Mouse (Mus musculus) frontal cortex, adult (tissue): ENCODE data around the gene Cyp39a1.

ENCODE experiments used
- ATAC-seq: cut with Nextera tagmentation; 2 replicates; pipeline ENCODE4 v1.9.2; 2017; ENCODE audit warnings: mild to moderate bottlenecking, moderate library complexity, mixed read lengths; ENCODE audit not compliant: low TSS enrichment

Cyp39a1 gene

DNA sequence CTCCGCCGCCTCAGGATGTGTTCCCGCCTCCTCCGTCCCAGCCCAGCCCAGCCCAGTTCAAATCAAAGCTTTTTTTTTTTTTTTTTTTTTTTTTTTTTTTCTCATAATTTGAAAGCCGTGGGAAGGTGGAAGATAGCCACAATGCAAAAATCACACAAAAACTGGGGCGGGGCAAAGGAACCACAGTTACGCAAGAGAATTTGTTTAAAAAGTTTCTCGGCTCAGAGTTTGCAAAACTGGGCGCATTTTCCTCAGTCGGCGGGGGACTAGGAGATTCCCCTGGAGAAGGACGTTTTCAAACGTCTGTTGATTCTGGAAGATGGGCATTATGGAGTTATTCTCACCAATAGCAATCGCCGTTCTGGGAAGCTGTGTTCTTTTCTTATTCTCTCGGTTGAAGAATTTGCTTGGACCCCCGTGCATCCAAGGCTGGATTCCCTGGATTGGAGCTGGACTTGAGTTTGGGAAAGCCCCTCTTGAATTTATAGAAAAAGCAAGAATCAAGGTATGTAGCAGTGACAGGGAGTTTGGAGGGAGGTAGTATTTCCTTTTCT is at the start of gene Cyp39a1:
Cyp39a1 (plus strand) TSS at position 136 of the 554 bp plus-strand sequence.
- ATAC-seq = no peak

DNA sequence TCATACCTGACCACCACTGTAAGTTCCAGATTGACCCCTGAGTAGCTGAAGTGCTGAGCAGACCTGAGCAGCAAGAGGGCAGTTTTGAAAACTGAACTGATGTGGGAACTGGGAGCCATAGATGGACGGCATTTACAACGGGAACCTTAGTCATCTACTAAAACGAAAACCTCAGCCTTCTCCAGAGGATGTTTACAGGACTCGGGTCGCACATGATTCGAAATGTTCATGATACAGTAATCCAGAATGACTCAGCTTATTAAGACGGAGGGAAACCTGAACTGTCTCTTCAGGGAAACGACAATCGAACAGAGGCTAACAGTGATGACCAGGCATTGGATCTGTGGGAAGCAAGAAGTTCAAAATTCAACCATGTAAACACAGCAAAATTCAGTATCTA is 48.1 kb upstream of the Cyp39a1 start:
- ATAC-seq = no peak

DNA sequence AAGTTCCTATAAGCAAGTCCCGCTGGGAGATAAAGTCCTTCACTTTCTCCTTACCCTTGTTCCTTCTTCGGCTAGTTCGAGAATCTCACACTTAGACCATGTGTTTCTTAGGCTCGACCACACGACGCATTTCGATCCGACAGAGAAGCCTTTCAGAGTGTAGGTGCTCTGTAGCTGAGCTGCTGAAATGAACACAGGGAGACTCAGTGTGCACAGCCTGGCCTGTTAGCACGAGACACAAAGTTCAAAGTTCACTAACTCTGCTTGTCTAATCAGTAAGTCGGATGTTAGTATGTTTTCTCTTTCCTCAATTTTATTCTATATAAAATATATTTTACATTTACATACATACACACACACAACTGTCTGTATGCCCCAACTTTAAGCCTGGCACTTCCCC is 45.1 kb upstream of the Cyp39a1 start:
- ATAC-seq = no peak

DNA sequence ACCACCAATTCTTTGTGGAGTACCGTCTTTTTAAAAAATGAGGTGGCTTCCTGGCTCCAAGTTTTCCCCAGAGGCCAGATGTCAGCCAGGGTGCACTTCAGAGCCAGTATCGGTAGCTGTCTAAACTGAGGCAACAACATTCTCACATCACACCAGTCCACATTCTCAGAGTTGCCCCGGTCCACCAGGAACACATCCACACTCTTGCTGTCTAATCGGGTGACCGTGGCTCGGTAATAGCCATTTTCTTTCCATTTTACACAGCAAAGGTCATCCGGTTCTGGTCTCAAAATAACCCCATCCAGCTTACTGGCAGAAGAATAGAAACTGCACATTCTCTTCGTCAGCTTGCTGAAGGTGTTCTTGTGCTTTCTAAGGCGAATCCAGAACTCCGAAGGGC is 39.0 kb upstream of the Cyp39a1 start:
- no peak for ATAC-seq

DNA sequence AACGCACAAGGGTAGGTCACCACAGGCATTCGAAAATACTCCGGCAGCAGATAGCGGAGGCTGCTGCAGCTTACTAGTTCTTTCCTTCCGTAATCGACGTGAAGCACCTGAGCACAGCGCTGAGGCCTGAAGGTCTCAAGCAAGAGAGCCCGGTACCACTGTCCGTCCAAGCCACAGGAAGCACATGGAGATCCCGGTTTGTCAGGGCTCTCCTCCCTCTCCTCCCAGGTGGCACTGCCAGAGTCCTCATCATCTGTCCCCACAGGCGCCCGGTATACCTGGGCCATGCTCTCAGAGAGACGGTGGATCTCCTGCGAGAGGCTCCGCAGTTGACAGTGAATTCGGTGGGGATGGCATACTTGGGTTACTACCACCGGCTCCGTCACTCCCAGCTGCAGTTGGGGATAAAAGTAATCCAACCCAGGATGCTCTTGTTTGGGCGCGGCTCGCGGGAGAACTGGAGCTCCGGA is 38.2 kb upstream of the Cyp39a1 start:
- peak; percentile 19; the same call in 1 of the 2 replicates for ATAC-seq

DNA sequence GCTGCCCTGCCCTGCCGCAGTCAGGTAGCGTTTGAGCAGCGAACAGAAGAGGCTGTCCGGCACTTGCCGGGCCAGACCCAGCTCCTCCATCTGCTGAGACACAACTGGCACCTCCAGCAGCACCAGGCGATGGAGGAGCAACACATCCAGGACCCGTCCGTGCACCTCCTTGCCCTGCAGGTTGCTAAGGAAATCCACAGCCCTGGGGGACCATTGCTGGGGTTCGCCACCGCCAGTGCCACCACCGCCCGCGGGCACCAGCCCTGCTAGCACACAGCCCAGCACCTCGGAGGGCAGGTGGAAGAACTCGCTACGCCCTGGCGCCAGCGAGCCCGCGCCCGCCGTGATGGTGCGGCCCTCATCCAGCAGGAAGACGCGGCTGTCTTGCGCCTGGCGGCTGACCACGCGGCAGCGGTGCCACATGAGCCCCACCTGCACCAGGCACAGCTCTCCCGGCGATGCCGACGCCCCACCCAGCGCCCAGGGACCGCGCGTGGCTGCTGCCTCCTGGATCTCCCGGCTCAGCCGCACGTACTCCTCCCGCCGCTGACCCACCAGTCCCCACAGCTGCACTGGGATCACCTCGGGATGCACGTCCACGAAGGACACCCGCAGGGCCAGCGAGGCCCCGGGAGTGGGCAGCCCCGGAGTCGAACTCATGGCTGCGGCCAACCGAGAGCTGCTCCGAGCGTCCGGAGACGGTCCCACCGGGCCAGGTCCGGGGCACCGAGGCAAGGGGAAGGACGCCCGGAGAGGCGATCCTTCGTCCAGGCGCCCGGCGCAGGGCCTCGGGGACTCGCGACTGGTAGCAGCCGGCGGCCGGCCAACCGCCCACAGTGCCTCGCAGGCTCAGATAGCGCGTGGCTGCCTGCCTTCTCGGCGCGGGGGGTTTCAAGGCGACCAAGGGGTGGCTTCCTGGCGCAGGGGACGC is 37.5 kb upstream of the Cyp39a1 start, which contains the start of gene Tdrd6:
Tdrd6 (minus strand) TSS at position 804 of the 931 bp plus-strand sequence.
- peak; percentile 63 for ATAC-seq

DNA sequence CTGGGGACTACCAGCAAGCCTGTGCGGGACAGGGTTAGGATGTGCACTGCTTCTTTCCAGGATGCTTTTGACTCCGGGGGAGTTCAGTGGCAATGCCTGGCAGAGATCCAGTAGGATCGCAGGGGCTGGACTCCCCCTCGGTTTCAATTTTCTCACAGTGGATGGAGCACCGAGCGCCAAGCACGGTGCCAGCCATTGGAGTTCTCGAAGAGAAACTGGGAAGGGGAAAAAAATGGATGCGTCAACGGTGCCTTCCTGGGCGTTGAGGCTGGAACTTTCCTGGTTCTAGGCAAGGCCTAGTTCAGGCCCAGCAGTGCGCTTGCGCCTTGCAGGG is 36.8 kb upstream of the Cyp39a1 start:
- no peak for ATAC-seq

DNA sequence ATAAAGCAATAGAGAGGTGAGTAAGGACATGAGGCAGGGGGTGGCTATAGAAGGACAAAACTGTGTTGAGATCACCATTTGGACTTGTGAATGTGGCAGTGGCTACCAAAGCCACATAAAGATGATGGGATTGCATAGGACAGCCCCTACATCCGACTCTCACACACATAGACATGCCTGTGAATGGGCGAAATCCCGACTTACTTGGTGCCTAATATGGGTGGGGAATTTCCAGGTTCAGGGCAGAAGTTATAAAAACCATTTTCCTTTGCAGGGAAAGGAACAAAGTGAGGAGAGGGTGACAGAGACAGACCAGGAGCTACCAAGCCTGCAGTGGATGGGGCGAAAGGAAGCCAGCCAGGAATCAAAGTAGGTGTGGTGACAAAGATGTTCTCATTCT is 30.1 kb upstream of the Cyp39a1 start:
- no peak for ATAC-seq

DNA sequence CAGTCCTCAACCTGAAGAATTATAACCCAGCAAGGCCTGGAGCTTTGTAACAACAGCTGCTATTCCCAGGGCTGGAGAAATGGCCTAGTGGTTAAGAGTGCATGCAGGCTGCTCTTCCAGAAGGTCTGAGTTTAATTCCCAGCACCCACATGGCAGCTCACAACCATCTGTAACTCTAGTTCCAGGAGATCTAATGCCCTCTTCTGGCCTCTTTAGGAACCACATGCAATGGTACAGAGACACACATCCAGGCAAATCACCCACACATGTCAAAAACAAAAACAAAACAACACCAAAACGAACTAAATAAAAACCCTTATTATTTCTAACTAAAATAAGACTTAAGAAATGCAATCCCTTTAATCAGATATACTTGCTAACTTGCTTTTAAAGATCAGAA is 26.4 kb upstream of the Cyp39a1 start:
- no peak for ATAC-seq

DNA sequence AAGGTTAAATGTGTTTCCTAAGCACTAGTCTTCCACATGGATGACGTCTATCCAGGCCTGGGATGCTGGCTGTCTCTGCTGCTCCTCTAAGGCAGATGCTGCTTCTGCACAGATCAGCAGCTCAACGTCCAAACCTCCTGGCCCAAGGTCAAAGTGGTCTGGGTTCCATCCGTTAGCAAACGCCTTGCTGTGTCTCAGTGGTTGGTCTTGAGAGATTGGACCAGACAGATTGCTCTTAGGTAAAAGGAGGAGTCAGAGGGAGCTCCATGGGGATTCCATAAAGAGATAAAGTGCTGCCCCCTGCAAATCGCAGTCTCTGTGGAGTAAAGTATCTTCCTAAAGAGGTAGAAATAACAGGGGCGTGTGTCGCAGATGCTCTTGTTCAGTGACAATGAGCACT is 24.0 kb upstream of the Cyp39a1 start:
- ATAC-seq = no peak

DNA sequence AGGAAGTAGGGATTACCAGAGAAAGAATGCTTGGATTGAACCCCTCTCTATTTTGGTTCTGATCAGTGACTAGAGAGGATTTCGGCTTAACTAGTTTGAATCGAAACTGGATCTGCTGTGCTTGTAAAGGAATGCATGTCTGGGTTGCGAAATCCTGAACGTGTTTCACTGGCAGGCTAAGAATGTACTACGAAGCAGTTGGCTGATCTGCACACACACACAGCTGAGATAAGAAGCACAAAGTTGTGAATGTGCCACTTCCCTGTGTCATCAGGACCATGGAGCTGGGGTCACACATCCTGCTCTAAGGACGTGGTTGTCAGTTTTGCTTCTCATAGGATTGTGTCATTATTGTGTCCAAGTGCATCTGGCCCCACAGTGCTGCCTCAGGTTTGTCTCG is 22.9 kb upstream of the Cyp39a1 start:
- 0 out of 2 replicates have a peak, but pooled peaks have one; percentile 16 for ATAC-seq

DNA sequence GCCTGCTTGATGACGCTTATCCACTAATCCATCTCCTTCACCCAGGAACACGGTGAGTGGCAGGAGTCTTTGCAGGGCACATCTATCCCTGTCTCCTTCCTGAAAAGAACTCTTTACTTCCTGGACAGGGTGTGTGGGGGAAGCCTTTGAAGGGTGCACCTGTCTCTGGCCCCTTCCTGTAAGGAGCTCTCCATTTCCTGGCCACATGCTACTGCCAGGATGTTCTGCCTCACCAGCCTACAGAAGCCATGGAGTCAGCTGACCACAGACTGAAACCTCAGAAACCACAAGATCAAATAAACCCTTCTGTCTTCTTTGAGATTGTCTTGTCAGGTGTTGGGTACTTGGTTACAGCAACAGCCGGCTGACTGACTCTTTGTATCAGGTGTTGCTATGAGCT is 22.1 kb upstream of the Cyp39a1 start:
- ATAC-seq = no peak

DNA sequence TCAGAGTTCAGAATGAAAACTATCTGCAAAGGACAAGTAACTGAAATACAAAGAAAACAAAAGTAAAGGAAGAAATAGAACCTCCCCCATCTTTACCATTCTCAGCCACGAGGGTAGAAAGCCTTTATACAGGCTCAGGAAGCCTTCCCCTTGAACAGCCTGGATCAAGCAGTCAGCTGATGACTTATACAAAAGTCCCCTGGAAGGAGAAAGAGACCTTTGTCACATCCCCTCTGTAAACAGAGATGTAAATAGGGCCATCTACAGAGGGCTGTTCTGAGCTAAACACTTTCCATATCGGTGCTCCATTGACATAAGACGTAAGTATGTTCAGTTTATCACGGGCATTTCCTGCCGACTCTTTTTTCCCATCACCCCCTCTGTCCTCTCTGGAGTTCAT is 20.3 kb upstream of the Cyp39a1 start:
- ATAC-seq = no peak

DNA sequence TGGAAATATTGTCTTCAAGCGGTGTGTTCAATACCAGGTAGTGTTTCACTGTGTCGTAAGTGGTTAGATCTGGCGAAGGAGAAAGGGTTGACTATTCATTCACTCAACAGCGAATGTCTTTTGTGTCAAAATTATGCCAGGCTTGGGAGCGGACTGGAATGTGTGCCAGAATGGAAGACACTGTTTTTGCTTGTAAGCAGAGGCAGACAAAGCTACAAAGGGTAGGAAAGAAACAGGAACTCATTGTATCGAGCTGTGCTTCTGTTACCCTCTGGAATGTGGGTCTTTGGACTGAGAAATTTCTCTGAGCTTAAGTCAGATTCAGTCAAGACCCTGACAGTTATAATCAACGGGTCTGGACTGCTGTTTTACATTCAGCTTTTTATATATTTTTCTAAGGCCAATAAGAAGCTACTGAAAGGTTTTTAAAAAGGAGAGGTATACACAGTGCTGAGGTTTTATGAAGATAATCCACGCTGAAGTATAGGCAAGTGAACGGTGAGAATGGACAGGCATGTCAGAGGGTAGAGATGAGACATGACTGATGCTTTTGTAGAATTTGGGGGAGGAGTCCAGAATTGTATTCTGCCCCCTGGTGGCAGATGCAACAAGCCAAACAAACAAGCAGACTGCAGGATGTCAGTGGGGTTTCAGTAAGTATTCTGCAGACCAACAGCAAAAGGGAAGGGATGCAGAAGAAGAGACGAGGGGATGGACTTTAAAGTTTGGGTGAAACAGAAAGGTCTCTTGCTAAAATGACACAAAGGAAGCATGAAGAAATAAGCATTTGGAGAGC is 17.4 kb upstream of the Cyp39a1 start:
- ATAC-seq = no peak

DNA sequence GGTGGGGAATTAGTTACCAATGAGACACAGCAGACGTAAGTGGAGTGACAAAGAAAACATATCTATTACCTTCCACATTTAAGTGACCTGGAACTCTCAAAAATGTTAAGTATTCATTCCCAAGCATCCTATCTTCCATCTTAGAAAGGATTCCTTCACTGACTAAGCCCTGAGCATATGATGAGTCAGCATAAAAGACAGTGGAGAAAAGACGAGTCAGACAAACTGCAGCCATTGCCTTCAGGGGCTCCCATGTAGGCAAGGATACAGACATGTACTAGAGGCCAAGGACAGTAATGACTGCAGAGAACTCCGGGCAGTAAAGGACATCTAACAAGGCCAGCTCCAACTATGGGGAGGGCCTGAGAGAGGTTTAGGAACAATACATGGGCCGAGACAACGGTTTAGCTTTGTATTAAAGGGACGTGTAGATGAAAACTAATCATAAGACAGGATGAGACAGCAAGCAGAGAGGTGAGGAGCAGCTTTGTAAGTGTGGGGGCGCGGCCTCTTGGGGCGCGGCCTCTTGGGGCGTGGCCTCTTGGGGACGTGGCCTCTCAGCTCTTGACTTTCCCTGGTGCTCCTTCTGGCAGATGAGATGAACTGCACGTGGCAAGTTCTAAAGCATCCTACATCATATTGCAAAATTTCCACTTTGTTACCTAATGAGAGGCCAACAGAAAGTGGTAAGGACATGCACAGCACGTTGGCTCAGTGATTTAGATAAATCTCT is 15.7 kb upstream of the Cyp39a1 start:
- no peak for ATAC-seq

DNA sequence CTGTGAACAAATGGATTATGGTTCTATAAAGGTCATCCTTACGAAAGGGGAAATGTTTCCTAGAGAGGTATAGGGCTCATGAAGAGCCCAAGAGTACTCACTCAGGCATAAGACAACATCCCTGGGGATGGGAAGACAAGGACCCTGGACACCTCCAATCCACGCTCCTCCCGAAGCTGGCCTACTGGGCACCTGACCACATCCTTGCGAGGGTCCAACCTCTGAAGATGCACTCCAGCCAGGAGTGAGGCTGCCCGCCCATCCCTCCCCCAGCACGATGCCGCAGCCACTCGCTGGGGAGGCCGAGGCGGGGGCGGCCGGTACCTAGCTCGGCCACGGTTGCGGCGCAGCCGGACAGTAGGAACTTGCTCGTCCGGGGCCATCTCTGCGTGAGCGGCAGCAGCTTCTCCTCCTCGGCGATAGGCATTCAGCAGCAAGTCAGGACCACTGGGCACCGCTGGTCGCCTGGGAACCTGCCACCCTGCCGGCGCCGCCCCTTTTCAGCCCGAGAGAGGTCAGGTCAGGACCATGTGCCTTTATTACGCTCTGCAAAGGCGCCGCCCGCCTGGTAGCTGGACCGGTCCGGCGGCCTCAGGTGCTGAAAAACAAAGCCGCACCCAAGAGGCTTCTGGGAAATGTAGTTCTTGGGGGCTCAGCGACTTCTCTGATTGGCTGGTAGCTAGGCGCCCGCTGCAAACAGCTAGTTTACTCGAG is 492 bp upstream of the Cyp39a1 start, which contains the start of gene Slc25a27:
Slc25a27 (minus strand) TSS at position 639 of the 714 bp plus-strand sequence.
- ATAC-seq = peak; percentile 99

DNA sequence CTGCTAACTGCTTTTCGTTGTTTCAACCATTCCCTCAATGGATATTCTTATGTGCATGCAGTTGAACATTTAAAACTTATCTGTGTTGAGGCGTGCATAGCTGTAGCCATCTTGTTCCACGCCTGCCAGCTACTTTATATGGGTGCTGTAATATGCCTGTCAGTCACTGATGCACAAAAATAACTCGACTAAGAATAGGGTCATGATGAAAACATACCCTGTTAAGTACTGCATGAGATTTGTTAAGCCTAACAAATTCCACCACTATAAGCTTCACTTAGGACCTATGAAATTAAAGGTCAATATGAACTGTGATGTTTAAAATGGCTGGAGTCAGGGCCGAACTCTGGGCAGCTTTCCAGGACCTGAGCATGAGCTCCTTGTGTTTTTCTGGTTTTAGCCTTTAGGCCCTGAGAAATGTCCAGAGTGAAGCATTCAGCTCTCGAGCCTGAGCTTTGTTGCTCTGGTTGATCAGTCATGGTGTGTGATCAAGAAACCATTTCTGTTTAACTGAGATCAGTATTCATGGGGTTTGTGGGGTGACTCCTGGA is 2.0 kb downstream of the Cyp39a1 start:
- ATAC-seq = no peak

DNA sequence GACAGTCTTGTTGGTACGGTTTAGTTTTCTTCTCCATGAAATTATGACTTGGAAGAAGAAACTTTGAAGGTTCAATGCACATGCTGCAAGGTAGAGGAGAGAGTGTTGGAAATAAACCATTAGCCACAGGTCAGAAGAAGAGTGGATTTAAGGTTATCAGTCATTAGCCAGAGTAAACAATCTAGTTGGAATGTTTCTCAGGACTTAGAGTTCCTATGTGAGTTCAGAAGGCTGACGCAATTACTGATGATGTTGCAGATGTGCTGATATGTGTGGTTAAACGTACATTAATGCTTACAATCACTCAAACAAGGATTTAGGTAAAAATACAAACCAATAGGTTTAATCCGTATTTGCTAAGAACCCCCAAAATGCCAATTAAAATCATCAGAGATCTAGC is 4.7 kb downstream of the Cyp39a1 start:
- ATAC-seq = no peak

DNA sequence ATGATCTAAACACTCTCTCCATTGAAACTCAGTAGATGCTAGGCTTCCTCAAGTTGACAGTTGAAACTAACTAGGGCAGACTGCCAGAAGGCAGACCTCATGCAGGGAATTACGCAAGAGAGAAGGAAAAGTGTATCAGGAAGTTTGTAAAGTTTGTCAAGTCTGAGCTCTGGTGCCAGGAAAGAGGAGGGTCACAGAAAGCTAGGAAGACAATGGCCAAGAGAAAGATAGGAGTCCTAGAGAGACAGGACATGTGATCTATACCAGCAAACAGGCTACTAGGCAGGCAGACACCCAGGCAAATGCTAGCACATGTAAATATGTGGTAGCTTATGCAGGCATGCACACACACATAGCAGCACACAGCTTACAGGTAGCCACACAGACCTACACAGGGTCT is 8.0 kb downstream of the Cyp39a1 start:
- ATAC-seq = no peak

DNA sequence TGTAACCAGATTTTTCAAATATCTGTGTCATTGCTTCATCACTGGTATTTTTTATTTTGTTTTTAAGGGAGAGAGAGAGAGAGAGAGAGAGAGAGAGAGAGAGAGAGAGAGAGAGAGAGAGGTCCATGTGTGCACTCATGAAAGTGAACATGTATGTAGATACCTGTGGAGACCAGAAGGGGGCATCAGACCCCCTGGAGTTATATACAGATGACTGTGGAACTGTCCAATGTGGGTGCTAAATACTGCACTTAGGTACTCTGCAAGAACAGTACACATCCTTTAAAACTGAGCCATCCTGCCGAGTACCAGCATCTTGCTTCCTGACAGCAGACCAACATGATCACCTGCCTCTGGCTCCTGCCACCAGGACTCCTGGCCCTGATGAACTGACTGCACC is 9.0 kb downstream of the Cyp39a1 start:
- no peak for ATAC-seq

DNA sequence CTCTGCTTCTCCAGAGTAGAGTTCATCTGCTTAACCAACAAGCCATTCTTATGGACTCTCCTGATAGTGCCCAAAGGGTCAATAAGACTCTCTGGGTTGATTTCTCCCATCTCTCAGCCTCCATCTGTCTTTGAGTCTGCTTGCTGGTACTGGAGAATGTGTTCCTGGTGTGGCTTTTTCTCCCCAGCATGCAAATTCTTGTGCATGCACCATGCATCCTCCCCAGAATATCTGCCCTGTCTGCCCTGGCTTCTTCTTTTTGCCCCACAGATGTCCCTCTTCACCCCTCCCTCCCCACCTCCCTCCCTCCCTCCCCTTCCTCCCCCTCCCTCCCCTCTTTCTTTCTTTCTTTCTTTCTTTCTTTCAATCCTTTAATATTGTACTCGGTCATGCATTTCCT is 10.1 kb downstream of the Cyp39a1 start:
- ATAC-seq = no peak
